Mouse (Mus musculus) liver, embryonic 14.5 days (tissue): ENCODE results near the gene Man2b2. TPM values are rescaled to one million over a fixed set of nuclear protein-coding genes. Genes with fewer than 3 reads are reported as not detected.

Source experiments
- ATAC-seq: fragments of 200-750 bp; cut with Nextera tagmentation; 2 replicates; pipeline ENCODE4 v1.8.0; 2017; ENCODE audit warnings: moderate number of reproducible peaks, mild to moderate bottlenecking, moderate library complexity; ENCODE audit not compliant: insufficient read depth
- DNase-seq, 3 experiments: peaks; one replicate each; pipeline ENCODE4 v3.0.0-alpha.2; 2012 to 2013; ENCODE audit warnings: low read depth in 3 of 3, low spot score in 3 of 3
- H3K27ac ChIP-seq: fragments of 300-500 bp; sonication (generic); 2 replicates; pipeline ENCODE4 v1.5.1; 2014; ENCODE audit warnings: moderate library complexity, mild to moderate bottlenecking, control low read depth, inconsistent platforms
- H3K27me3 ChIP-seq: fragments of 300-500 bp; sonication (generic); 2 replicates; pipeline ENCODE4 v1.6.1; 2014; ENCODE audit warnings: mild to moderate bottlenecking, low read length, moderate library complexity; ENCODE audit not compliant: control insufficient read depth, insufficient read depth
- H3K36me3 ChIP-seq: fragments of 300-500 bp; sonication (generic); replicated peaks from 2 replicates; pipeline ENCODE4 v1.6.1; 2014; ENCODE audit warnings: low read depth; ENCODE audit not compliant: control insufficient read depth, insufficient read depth
- H3K4me1 ChIP-seq, 2 experiments: fragments of 200-500 bp in 1 of 2; fragments of 300-500 bp in 1 of 2; sonication (generic) in 1 of 2; replicated peaks; 2 replicates each; pipeline ENCODE4 v1.6.1; 2012 to 2014; ENCODE audit warnings: antibody characterized with exemption in 1 of 2, inconsistent platforms in 1 of 2, low read length in 1 of 2; ENCODE audit not compliant: control insufficient read depth in 2 of 2, insufficient read depth in 2 of 2
- H3K4me2 ChIP-seq: fragments of 300-500 bp; sonication (generic); 2 replicates; pipeline ENCODE4 v1.6.1; 2014; ENCODE audit warnings: low read depth, mild to moderate bottlenecking, control low read depth, moderate library complexity
- H3K4me3 ChIP-seq, 2 experiments: fragments of 200-500 bp in 1 of 2; fragments of 300-500 bp in 1 of 2; sonication (generic) in 1 of 2; 2 replicates each; pipeline ENCODE4 v1.5.1; 2012 to 2014; ENCODE audit warnings: low read depth in 2 of 2, low read length in 2 of 2, mild to moderate bottlenecking in 2 of 2, control low read depth in 1 of 2, inconsistent platforms in 1 of 2, moderate library complexity in 1 of 2; ENCODE audit not compliant: insufficient read depth in 1 of 2
- H3K9ac ChIP-seq: fragments of 300-500 bp; sonication (generic); replicated peaks from 2 replicates; pipeline ENCODE4 v1.6.1; 2014; ENCODE audit warnings: mild to moderate bottlenecking, control low read depth, moderate library complexity
- H3K9me3 ChIP-seq: fragments of 300-500 bp; sonication (generic); 2 replicates; pipeline ENCODE4 v1.6.1; 2016; ENCODE audit warnings: low read length, mixed read lengths; ENCODE audit not compliant: control insufficient read depth
- CTCF ChIP-seq: IDR thresholded peaks from 2 replicates; pipeline ENCODE4 v1.5.1; 2016; ENCODE audit warnings: antibody characterized with exemption, low read depth, control low read depth
- EP300 ChIP-seq: IDR thresholded peaks from 2 replicates; pipeline ENCODE4 v1.6.1; 2016; ENCODE audit warnings: antibody characterized with exemption, low read depth
- WGBS: fragments of 180-500 bp; shearing (Covaris S2); extraction: QIAGEN DNeasy Blood & Tissue Kit; methylation state at CpG from one replicate; pipeline ENCODE4 v1.1.7; 2014; ENCODE audit not compliant: insufficient replicate concordance; 5-methylcytosine and 5-hydroxymethylcytosine counted together
- polyA plus RNA-seq, 2 experiments: library from polyadenylated mRNA; depleted of rRNA in 1 of 2; stranded (reverse) in 1 of 2; unstranded in 1 of 2; fragments of >200 nt; fragmentation: Nextera tagmentation in 1 of 2; extraction: Ambion mirVana in 1 of 2; gene quantifications; 2 replicates each; pipeline versions ENCODE4 v1.2.1 to v1.2.3; 2012 to 2014

Man2b2 gene
- polyA plus RNA-seq, 2 experiments: 10.4 to 11.5 TPM

GRCm38 (mm10) chr5:36819742-36820141 is 10.7 kb downstream of the Man2b2 start:
- DNase-seq (no peak), ATAC-seq (no peak)
- 57% methylated on average over 5 of the region's 5 CpGs for WGBS
- Histone ChIP-seq H3K27me3 (no peaks in the 10 kb centered on the region), H3K27ac (no peak overlapping the region), H3K4me3 (no peak overlapping the region), H3K36me3 (no peaks in the 10 kb centered on the region; the same call in 1 of the 2 replicates), H3K4me2 (no peak overlapping the region), H3K4me1 (no peaks in the 10 kb centered on the region), H3K9me3 (no peaks in the 10 kb centered on the region), H3K9ac (no peak overlapping the region)
- TF ChIP-seq EP300 (no peak), CTCF (no peak)

- Histone ChIP-seq H3K4me2 (no peak overlapping the region), H3K36me3 (no peaks in the 10 kb centered on the region), H3K9ac (no peak overlapping the region), H3K27me3 (no peaks in the 10 kb centered on the region), H3K27ac (no peak overlapping the region), H3K9me3 (no peaks in the 10 kb centered on the region), H3K4me1 (no peaks in the 10 kb centered on the region), H3K4me3 (no peak overlapping the region)
- ATAC-seq: no peak
- peak; percentile 35 for TF ChIP-seq CTCF
- TF ChIP-seq EP300: no peak
- 56% methylated on average over 3 of the region's 3 CpGs for WGBS
- DNase-seq: no peak
Measured at GRCm38 (mm10) chr5:36817738-36818137, 12.7 kb downstream of the Man2b2 start.

GRCm38 (mm10) chr5:36814554-36814953 is 15.9 kb downstream of the Man2b2 start:
- Histone ChIP-seq H3K4me1 (no peaks in the 10 kb centered on the region), H3K27me3 (no peaks in the 10 kb centered on the region), H3K27ac (no peak overlapping the region), H3K4me2 (no peak overlapping the region), H3K9me3 (no peaks in the 10 kb centered on the region), H3K36me3 (no peaks in the 10 kb centered on the region), H3K4me3 (no peak overlapping the region), H3K9ac (no peak overlapping the region)
- TF ChIP-seq EP300: no peak
- TF ChIP-seq CTCF: peak; percentile 63
- DNase-seq (no peak), ATAC-seq (no peak)
- WGBS: 52% methylated on average over 6 of the region's 6 CpGs

GRCm38 (mm10) chr5:36811413-36811812 is 19.0 kb downstream of the Man2b2 start:
- DNase-seq: no peak

GRCm38 (mm10) chr5:36810634-36811033 is 19.8 kb downstream of the Man2b2 start:
- H3K9ac ChIP-seq: no peak overlapping the region
- DNase-seq: no peak
- H3K4me1 ChIP-seq: no peaks in the 10 kb centered on the region
- WGBS: 65% methylated on average over 3 of the region's 3 CpGs
- no peak overlapping the region for H3K4me2 ChIP-seq
- H3K36me3 ChIP-seq: no peaks in the 10 kb centered on the region
- no peak overlapping the region for H3K4me3 ChIP-seq
- H3K27me3 ChIP-seq: no peaks in the 10 kb centered on the region
- no peak overlapping the region for H3K27ac ChIP-seq
- peak; percentile 16; the same call in 1 of the 2 replicates for ATAC-seq
- TF ChIP-seq EP300 (no peak), CTCF (no peak)
- no peaks in the 10 kb centered on the region for H3K9me3 ChIP-seq

More at GRCm38 (mm10) chr5:36811413-36811812, 19.0 kb downstream of the Man2b2 start:
- TF ChIP-seq EP300 (no peak), CTCF (peak; percentile 96)
- Histone ChIP-seq H3K27ac (no peak overlapping the region), H3K36me3 (no peaks in the 10 kb centered on the region), H3K4me3 (no peak overlapping the region), H3K27me3 (no peaks in the 10 kb centered on the region), H3K4me2 (no peak overlapping the region), H3K9ac (no peak overlapping the region), H3K4me1 (no peaks in the 10 kb centered on the region), H3K9me3 (no peaks in the 10 kb centered on the region)
- WGBS: 27% methylated on average over 3 of the region's 3 CpGs
- ATAC-seq: peak; percentile 30; the same call in 1 of the 2 replicates
